Mouse (Mus musculus): ENCODE data around the gene Sdr9c7.
"Not testable (repeated sequence)": the region's sequence is repeated elsewhere in the genome, so short reads cannot be mapped to it uniquely, and the experiment has no call there.

Sdr9c7 gene

GRCm38 (mm10) chr10:127906138-127906537 lies 7.8 kb downstream of the Sdr9c7 start:
- no peak for DNase-seq (ENCODE audit: low spot score in 2 of 2)

- DNase-seq (ENCODE audit: low spot score in 2 of 2), result no peak
Observed at GRCm38 (mm10) chr10:127907386-127907951, 9.2 kb downstream of the Sdr9c7 start.

DNA sequence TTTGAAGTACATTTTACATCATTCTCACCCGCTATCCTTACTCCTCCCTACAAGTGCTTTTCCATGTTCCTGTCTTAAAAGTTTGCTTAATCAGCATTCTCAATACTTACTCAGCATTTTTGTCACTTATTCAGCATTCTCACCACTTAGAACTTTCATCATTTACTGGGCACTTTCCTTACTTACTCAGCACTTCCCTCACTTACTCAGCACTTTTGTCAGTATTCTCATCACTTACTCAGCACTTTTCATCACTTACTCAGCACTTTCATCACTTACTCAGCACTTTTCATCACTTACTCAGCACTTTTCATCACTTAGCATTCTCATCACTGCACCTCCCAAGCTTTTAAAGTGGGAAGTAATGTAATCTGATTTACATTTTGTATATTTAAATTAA lies 17.3 kb downstream of the Sdr9c7 start:
- no peak for DNase-seq (ENCODE audit: low spot score in 2 of 2)

- DNase-seq (ENCODE audit: low spot score in 2 of 2), result not testable (repeated sequence)
Observed at GRCm38 (mm10) chr10:127917183-127917582, 18.9 kb downstream of the Sdr9c7 start.

DNA sequence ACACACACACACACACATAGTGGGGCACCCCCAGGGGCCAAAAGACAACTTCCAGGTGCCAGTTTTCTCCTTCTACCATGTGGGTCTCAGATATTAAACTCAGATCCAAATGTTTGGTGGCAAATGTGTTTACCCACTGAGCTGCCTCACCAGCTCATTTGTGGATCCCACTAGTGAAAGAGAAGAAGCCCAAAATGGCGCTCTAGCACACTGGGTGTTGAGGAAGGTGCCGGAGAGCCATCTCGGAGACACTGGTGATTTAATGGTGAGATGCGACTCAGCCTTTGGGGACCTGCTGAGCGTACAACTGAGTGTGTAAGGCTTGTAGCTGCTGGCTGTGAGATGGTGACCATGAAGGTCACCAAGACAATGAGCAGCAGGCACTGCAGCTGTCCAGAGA lies 19.3 kb downstream of the Sdr9c7 start:
- no peak for DNase-seq (ENCODE audit: low spot score in 2 of 2)

GRCm38 (mm10) chr10:127922241-127922640 lies 23.9 kb downstream of the Sdr9c7 start:
- DNase-seq (ENCODE audit: low spot score in 2 of 2), result no peak

DNA sequence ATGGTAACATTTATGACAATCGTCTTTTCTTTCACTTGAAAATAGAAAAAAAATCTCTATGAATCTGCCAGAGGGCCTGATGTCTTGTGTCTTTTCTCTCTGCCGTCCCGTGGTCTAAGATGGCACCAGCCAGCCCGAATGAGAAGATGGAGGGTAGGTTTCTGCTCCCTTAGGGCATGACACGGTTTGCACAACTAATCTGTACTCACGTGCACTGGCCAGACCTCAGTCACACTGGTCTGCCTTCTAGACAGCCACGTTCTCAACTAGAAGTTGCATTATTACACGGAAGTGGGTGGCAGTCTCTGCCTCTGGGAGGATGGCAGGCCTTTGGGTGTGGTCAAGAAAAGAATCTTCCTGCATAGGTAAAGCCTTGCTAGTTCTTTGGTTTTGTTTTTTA lies 24.7 kb downstream of the Sdr9c7 start:
- no peak for DNase-seq (ENCODE audit: low spot score in 2 of 2)

DNA sequence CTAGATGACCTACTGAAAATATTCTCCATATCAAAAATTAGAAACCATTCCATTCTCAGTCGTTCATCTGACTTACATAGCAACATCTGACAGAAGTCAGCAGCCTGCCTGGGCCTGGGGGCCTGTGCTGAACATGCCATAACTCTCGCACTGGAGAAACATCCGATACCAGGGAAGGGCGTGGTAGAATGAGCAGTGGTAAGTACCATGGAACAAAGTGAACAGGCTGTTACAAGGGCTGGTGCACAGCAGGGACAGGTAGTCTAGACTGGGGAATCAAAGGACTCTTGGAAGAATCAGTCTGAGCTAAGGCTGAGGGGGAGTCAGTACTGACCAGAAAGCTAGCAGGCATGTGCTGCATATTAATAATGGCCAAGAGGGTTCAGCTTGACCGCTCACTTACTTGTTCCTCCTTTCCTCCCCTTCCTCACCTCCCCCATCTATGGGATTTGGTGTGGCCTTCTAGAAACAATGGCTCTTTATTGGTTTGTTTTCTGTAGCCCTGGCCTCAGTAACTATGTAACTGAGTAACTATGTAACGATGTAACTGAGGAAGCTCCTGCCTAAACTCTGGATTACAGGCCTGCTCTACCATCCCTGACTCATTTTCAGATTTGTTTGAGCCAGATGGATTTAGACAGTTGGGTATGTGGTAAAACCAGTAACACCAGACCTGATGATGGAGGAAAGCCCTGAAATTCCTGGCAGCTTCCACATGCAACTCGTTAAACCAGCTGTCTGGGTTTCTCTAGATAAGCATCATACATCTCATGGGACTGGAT lies 26.5 kb downstream of the Sdr9c7 start:
- DNase-seq (ENCODE audit: low spot score in 2 of 2), result no peak

DNA sequence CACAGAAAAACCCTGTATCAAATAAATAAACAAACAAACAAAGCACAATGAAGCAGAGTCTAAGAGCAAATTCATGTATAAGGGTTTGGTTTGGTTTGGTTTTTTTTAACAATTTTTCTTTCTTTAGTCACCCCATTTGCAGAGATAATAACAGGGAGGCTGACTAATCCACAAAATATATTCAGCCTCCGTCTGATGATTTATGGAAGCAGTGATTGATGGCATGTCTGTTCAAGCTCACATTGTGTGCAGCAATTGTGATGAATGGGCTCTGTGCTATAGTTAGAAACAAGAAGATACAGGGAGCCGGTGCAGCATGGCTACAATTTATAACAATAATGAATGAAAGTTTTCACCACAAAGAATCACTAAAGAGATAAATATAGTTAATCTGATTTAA lies 29.4 kb downstream of the Sdr9c7 start:
- no peak for DNase-seq (ENCODE audit: low spot score in 2 of 2)

DNA sequence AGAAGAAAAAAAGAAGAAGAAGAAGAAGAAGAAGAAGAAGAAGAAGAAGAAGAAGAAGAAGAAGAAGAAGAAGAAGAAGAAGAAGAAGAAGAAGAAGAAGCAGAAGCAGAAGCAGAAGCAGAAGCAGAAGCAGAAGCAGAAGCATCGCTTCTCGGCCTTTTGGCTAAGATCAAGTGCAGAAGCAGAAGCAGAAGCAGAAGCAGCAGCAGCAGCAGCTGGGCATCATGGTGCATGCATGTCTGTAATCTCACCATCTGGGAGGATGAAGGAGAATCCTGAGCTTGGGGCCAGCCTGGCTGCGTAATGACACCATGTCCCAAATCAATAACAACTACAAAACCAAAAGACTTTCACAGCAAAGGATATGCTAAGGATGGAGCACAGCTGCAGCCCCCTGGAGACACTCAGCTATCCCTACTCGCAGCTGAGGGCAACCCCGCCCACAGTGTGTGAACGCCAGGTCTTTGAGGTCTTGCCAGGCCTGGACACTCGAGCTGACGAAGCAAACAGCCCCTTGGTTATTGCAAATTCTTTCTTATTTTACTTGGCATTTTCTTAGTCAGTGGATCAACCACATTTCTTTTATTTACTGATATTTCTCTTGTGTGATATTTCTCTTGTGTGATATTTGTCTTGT lies 34.1 kb downstream of the Sdr9c7 start:
- DNase-seq (ENCODE audit: low spot score in 2 of 2), result no peak

GRCm38 (mm10) chr10:127936271-127936670 lies 38.0 kb downstream of the Sdr9c7 start:
- DNase-seq (ENCODE audit: low spot score in 2 of 2), result no peak

DNA sequence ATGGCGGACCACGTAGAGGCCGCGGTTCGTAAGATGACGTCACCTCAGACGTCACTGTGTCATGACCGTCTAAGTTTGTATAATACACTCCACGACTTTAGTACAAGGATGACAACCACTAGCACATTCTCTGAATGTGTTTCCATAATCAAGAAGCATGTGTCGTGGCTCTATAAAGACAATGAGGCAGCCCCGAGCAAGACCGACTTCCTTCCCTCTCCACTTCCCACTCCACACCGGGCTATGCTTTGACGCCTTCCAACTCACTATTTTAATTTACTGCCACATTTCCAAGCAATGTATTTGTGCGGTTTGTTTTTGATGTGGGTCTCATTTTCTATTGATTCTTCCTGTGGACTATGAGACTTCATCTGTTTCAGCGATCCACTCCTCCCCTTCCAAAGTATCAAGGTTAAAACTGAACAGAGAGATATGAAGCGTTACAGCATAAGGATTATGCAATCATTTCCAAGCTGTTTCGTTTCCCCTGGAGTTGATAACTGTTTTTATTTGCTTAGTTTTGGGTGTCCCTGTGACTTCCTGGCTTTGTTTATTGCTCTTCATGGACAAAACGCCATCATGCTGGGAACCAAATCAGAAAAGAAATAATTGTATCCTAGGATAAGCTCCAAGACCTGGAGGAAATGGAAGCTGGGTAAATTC lies 38.6 kb downstream of the Sdr9c7 start:
- no peak for DNase-seq (ENCODE audit: low spot score in 2 of 2)

DNA sequence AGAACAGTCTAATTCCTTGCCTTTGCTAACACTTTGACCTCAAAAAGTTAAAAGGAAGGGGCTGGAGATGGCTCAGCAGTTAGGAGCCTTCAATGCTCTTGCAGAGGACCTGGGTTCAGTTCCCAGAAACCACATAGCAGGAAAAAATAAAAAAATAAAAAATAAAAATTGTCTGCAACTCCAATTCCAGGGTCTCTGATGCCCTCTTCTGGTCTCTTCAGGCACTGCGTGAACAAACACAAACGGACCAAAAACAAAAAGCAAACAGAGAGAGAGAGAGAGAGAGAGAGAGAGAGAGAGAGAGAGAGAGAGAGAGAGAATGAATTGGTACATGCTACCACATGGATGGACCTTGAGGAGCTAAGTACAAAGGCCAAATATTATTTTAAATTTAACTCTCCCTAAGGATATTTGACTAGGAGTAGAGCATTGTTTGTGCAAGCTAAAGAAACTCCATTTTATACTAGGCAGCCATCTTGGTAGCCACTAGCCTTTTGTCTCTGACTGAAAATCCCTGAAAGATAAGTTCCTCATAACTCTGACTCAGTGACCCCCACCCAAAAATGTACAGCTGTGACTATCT lies 39.2 kb downstream of the Sdr9c7 start:
- peak; percentile 24 to 39 for DNase-seq (ENCODE audit: low spot score in 2 of 2)

DNA sequence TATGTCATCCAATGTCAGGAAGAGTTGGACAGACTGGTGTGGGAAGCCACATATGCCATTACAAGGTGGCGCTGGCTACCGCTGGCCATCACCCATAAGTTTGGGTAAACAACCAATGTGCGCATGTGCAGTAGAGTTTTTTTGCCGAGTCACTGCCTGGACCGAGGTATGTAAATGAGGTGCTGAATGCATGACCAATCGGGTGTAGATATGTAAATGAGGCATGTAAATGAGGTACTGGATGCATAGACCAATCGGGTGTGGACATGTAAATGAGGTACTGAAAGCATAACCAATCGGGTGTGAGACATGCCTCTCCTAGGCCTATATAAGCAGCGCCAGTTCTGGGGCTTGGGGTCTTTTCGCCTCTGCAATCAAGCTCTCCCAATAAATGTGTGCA lies 41.3 kb downstream of the Sdr9c7 start:
- not testable (repeated sequence) for DNase-seq (ENCODE audit: low spot score in 2 of 2)

GRCm38 (mm10) chr10:127945432-127946064 lies 47.2 kb downstream of the Sdr9c7 start:
- DNase-seq (ENCODE audit: low spot score in 2 of 2), result peak in 1 of 2 experiments; percentile 12

DNA sequence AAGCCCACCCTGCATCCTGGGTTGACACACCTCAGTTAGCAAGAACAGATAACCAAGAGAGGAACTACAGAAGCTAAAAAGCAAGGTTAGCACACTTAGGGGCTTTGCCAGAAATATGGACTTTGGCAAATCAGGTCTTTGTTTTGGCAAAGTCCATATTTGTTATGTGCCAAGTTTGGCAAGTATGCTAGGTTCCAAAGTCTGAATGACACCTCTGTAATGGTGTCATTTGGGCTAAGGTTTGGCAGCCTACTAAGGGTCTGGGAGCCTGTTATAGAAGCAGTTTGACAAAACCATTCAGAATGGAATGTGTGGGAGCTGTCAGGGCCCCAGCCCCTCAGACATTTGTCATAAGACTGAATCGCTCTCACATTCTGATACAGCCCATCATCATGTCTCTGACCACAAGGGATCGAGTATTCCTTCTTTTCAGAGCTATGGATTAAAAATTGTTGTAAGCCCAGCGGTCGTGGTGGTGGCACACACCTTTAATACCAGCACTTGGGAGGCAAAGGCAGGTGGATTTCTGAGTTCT lies 51.3 kb downstream of the Sdr9c7 start:
- DNase-seq (ENCODE audit: low spot score in 2 of 2), result no peak

DNA sequence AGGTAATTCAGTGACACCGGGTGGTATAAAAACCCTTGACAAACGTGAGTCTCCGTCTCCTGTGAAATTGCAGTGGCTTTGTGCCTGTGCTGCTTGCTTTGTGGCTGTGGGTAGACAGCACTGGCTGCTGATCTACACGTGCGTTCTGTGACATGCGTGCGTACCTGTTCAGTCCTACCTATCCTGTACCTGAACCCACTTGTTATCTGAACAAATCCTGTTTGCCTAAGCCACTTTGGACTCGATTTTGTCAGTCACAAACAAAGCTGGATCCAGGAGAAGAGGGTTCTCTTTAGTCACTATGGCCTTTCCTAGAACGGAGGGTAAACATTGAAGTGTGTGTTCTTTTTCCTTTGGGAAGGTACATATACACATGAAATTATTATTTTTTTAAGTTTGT lies 53.1 kb downstream of the Sdr9c7 start:
- DNase-seq (ENCODE audit: low spot score in 2 of 2), result no peak

- DNase-seq (ENCODE audit: low spot score in 2 of 2), result no peak
Observed at GRCm38 (mm10) chr10:127951821-127952220, 53.5 kb downstream of the Sdr9c7 start.

DNA sequence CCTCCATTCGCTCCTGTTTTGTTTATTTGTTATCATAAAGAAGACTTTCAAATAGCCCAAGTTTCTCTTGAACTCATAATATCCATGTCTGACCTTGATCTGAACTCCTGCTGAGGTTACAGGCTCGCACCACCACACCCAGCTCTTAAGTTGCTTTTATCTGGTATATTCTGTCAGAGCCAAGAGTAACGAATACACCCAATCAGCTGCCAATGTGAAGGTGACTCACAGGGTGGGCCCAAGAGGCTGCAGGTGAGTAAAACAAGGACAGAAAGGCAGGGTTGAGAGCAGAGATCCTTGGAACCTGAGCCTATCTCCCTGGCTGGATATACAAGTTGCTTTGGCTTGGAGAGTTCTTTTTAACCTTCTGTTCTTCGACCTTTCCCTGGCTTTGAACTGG lies 56.7 kb downstream of the Sdr9c7 start:
- DNase-seq (ENCODE audit: low spot score in 2 of 2), result no peak

DNA sequence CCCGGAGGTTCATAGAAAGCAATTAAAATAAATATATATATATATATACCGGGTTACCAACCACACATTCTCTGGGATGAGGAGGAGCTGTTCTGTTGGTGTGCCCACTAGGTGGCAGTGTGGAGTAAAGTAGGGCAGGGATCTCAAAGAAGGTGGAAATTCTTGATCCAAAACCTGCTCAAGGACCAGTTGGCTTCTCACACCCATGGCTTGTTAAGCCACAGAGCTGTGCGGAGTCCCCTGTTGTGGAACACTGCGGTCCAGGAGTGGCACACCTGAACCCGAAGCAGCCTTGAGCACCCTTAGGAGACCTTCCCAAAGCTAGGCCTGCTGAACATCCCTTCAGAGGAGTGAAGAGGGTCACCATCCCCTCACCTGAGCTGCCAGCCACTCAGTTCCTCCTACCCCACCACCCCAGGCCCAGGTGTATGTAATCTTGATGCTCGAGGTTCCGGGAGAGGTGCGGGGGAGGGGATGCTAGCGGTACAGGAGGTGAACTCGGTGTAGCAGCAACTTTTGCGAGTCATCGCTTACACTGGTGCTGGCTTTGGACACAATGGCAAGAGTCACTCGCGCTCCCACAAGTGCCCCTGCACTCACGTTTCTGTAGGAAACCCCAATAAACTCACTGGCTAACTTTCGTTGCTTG lies 58.0 kb downstream of the Sdr9c7 start:
- DNase-seq (ENCODE audit: low spot score in 2 of 2), result peak; percentile 25 to 56

GRCm38 (mm10) chr10:127959161-127959679 lies 60.9 kb downstream of the Sdr9c7 start:
- DNase-seq (ENCODE audit: low spot score in 2 of 2), result no peak

All from natural killer cell, adult 2 months (primary cell).